Mouse (Mus musculus) ES-Bruce4 (cell line): ENCODE results near the gene Cntnap2.

Experiments used
- CTCF ChIP-seq: IDR thresholded peaks from one replicate; pipeline ENCODE4 v1.8.1; 2011; ENCODE audit warnings: low read depth, low read length
- POLR2A ChIP-seq: IDR thresholded peaks from one replicate; pipeline ENCODE4 v1.8.1; 2011; ENCODE audit warnings: low read length; ENCODE audit not compliant: insufficient read depth

GRCm38 (mm10) chr6:45974471-45975154, 915.5 kb downstream of the Cntnap2 start:
- no peak for TF ChIP-seq CTCF
- TF ChIP-seq POLR2A, result no peak
